In the genomic region with DNA sequence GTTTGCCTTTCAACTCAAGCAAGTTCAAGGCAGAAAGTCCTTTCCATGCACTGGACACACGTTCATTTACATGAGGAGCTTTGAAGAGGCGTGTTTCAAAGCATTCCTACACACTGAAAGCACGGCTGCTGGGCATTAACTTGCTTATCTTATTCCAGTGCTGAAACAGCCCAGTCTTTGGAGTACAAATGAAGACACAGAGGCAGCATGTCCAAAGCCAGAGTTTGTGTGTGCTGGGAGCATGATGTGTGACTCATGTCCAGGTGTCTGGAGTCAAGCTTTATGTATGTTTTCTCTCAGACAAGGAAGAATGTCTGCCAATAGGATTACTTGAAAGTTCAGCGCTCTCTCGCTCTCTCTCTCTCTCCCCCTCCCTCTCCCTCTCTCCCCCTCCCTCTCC, we compare ENCODE assay signal across 21 mouse cellular contexts.
A peak's percentile ranks its signal among the peaks of the same experiment; 100 is the strongest.
DNase-seq lines count a peak whose midpoint lies in the region; ATAC-seq and TF ChIP-seq lines count a peak whose summit lies in the region.
"Had no signal": no experiment of that assay in that cellular context is flagged by ENCODE, and none has a peak within 500 bp of the region (broad histone marks: within the 10 kb centered on the region; RNA-seq: fewer than 3 reads in every experiment).

No protein-coding gene starts in this region.

- H3K4me1 ChIP-seq in intestine, embryonic 14.5 days (replicated peaks; ENCODE audit: control insufficient read depth, insufficient read depth, low read length) = no peaks in the 10 kb centered on the region
- H3K4me1 ChIP-seq in intestine, postnatal 0 days (replicated peaks; ENCODE audit: control insufficient read depth, insufficient read depth, low read length) = no peaks in the 10 kb centered on the region
- H3K4me1 ChIP-seq: forebrain, embryonic 13.5 days; hindbrain, embryonic 10.5 days; liver, embryonic 15.5 days; midbrain, embryonic 12.5 days had no signal

- WGBS in intestine, embryonic 14.5 days = 43% methylated on average over 5 of the region's 5 CpGs
- WGBS in intestine, postnatal 0 days = 35% methylated on average over 5 of the region's 5 CpGs

- ATAC-seq in intestine, embryonic 14.5 days (replicated peaks; ENCODE audit: low FRiP score, low TSS enrichment, low read depth) = no peak
- no peak for ATAC-seq in intestine, postnatal 0 days
- ATAC-seq: forebrain, embryonic 13.5 days had no signal

- H3K9me3 ChIP-seq in intestine, embryonic 14.5 days (ENCODE audit: control insufficient read depth, low read length) = no peaks in the 10 kb centered on the region
- no peaks in the 10 kb centered on the region for H3K9me3 ChIP-seq in intestine, postnatal 0 days (ENCODE audit: control insufficient read depth)
- H3K9me3 ChIP-seq: forebrain, embryonic 13.5 days; hindbrain, embryonic 10.5 days; limb, embryonic 15.5 days; liver, embryonic 15.5 days; midbrain, embryonic 12.5 days had no signal

- peak; percentile 11 for DNase-seq in embryo, embryonic 11 days
- no peak for DNase-seq in embryo, embryonic 9.5 days (ENCODE audit: extremely low spot score)
- DNase-seq in intestine, embryonic 14.5 days (ENCODE audit: low spot score) = peak; percentile 56
- DNase-seq in MN1 (ENCODE audit: low spot score) = peak; percentile 27
- DNase-seq in adrenal gland, postnatal 36 days = no peak
- no peak for DNase-seq in adrenal gland, postnatal 14 days
- DNase-seq: adrenal gland, adult 2 months; cerebellum, adult 11 months; cerebellum, postnatal 10 days; gastrocnemius, postnatal 36 days; kidney, adult 9 months; kidney, postnatal 25 days; thymus, adult 18-20 months had no signal

- H3K4me2 ChIP-seq in intestine, embryonic 14.5 days (ENCODE audit: low read length) = no peak overlapping the region
- H3K4me2 ChIP-seq in intestine, postnatal 0 days (replicated peaks; ENCODE audit: low read depth) = no peak overlapping the region
- H3K4me2 ChIP-seq in myocyte (ENCODE audit: low read depth) = peak overlapping the region; percentile 8
- H3K4me2 ChIP-seq: forebrain, embryonic 13.5 days; limb, embryonic 15.5 days; liver, embryonic 15.5 days; midbrain, embryonic 12.5 days had no signal

- no peak overlapping the region for H3K27ac ChIP-seq in intestine, embryonic 14.5 days (ENCODE audit: low read depth)
- no peak overlapping the region for H3K27ac ChIP-seq in intestine, postnatal 0 days (ENCODE audit: low read depth, low read length)
- H3K27ac ChIP-seq: forebrain, embryonic 13.5 days; hindbrain, embryonic 10.5 days; limb, embryonic 15.5 days; liver, embryonic 15.5 days; midbrain, embryonic 12.5 days had no signal

- no peaks in the 10 kb centered on the region for H3K36me3 ChIP-seq in intestine, embryonic 14.5 days (ENCODE audit: control insufficient read depth, insufficient read depth, low read length)
- no peaks in the 10 kb centered on the region for H3K36me3 ChIP-seq in intestine, postnatal 0 days (ENCODE audit: control insufficient read depth, insufficient read depth)
- no peaks in the 10 kb centered on the region for H3K36me3 ChIP-seq in myocyte (ENCODE audit: control insufficient read depth, insufficient read depth)
- H3K36me3 ChIP-seq: G1E; hindbrain, embryonic 10.5 days; limb, embryonic 15.5 days; liver, embryonic 15.5 days; midbrain, embryonic 12.5 days had no signal

- H3K9ac ChIP-seq in intestine, embryonic 14.5 days (ENCODE audit: low read length) = no peak overlapping the region
- no peak overlapping the region for H3K9ac ChIP-seq in intestine, postnatal 0 days (ENCODE audit: low read depth, low read length)
- H3K9ac ChIP-seq: forebrain, embryonic 13.5 days; limb, embryonic 15.5 days; liver, embryonic 15.5 days; midbrain, embryonic 12.5 days had no signal

- no peak for TF ChIP-seq POLR2A in myocyte (IDR thresholded peaks at IDR 0.05; ENCODE audit: insufficient read length, low read depth)

- TF ChIP-seq CTCF in intestine, postnatal 0 days (IDR thresholded peaks at IDR 0.05; ENCODE audit: low read depth) = no peak

- H3ac ChIP-seq in myocyte (ENCODE audit: control insufficient read depth, insufficient read length) = no peak overlapping the region

- no peaks in the 10 kb centered on the region for H3K79me2 ChIP-seq in myocyte (ENCODE audit: control insufficient read depth, insufficient read depth)

- H3K4me3 ChIP-seq in intestine, embryonic 14.5 days (ENCODE audit: low read depth, low read length) = no peak overlapping the region
- H3K4me3 ChIP-seq in intestine, postnatal 0 days (ENCODE audit: low read depth, low read length) = no peak overlapping the region
- H3K4me3 ChIP-seq in myocyte = no peak overlapping the region
- H3K4me3 ChIP-seq: forebrain, embryonic 13.5 days; hindbrain, embryonic 10.5 days; limb, embryonic 15.5 days; liver, embryonic 15.5 days; midbrain, embryonic 12.5 days had no signal

- no peaks in the 10 kb centered on the region for H3K27me3 ChIP-seq in intestine, embryonic 14.5 days (replicated peaks; ENCODE audit: control insufficient read depth, insufficient read depth, low read length)
- H3K27me3 ChIP-seq in intestine, postnatal 0 days (replicated peaks; ENCODE audit: control insufficient read depth, insufficient read depth, low read length) = no peaks in the 10 kb centered on the region
- H3K27me3 ChIP-seq in myocyte (ENCODE audit: control insufficient read depth, insufficient read depth, insufficient read length) = no peaks in the 10 kb centered on the region
- H3K27me3 ChIP-seq: forebrain, embryonic 13.5 days; limb, embryonic 15.5 days; liver, embryonic 15.5 days had no signal

TF ChIP-seq in myocyte, 11 proteins besides CTCF, POLR2A, EP300 and RAD21:
- TF ChIP-seq MYOD1 (IDR thresholded peaks at IDR 0.05; ENCODE audit: control insufficient read depth in 1 of 3, insufficient read length in 2 of 3, low read depth in 2 of 3) (no peak), MYOG (IDR thresholded peaks at IDR 0.05; ENCODE audit: control insufficient read depth in 1 of 3, insufficient read depth in 1 of 3, insufficient read length in 2 of 3, low read depth in 2 of 3) (no peak)

Comparison
In these comparisons a context has a peak if more than half of its experiments do, and no peak if none do; other contexts are left out.
1. DNase-seq: peak in embryo, embryonic 11 days (single experiment), intestine, embryonic 14.5 days (single experiment) and MN1 (single experiment); none in embryo, embryonic 9.5 days (single experiment), adrenal gland, postnatal 36 days (0 of 2) and adrenal gland, postnatal 14 days (single experiment).